Comparison of ENCODE assay signal across 9 mouse cellular contexts in genomic region chr4:139082790-139083564, GRCm38 (mm10). TPM values are rescaled to one million over a fixed set of nuclear protein-coding genes. Genes with fewer than 3 reads are reported as not detected.
DNase-seq lines count a peak whose midpoint lies in the region; ATAC-seq and TF ChIP-seq lines count a peak whose summit lies in the region.
"Had no signal": no experiment of that assay in that cellular context is flagged by ENCODE, and none has a peak within 500 bp of the region (broad histone marks: within the 10 kb centered on the region; RNA-seq: fewer than 3 reads in every experiment).

No protein-coding gene starts in this region.

- no peak for TF ChIP-seq CTCF in gastrocnemius, adult 2 months (IDR thresholded peaks at IDR 0.05)

- 29% methylated on average over 12 of the region's 12 CpGs for WGBS in kidney, embryonic 14.5 days
- WGBS in hindbrain, embryonic 15.5 days: 15% methylated on average over 12 of the region's 12 CpGs
- 19% methylated on average over 12 of the region's 12 CpGs for WGBS in neural tube, embryonic 15.5 days

- no peaks in the 10 kb centered on the region for H3K27me3 ChIP-seq in kidney, embryonic 14.5 days (ENCODE audit: control insufficient read depth, insufficient read depth, low read length)
- no peaks in the 10 kb centered on the region for H3K27me3 ChIP-seq in hindbrain, embryonic 15.5 days
- H3K27me3 ChIP-seq in neural tube, embryonic 15.5 days (replicated peaks): peaks cover 6% of the 10 kb centered on the region; the same call in 1 of the 2 replicates

- H3K4me2 ChIP-seq in kidney, embryonic 14.5 days (replicated peaks; ENCODE audit: low read depth, low read length): peak overlapping the region; percentile 17; the same call in 1 of the 2 replicates
- peak overlapping the region; percentile 48 for H3K4me2 ChIP-seq in hindbrain, embryonic 15.5 days
- peak overlapping the region; percentile 37 for H3K4me2 ChIP-seq in neural tube, embryonic 15.5 days
- H3K4me2 ChIP-seq: liver, embryonic 15.5 days had no signal

- DNase-seq in kidney, adult 9 months: no peak
- DNase-seq in right cerebral cortex, postnatal 4 days: peak; percentile 88
- no peak for DNase-seq in right cerebral cortex, postnatal 25 days
- DNase-seq in gastrocnemius, adult 2 months: no peak
- no peak for DNase-seq in urinary bladder, postnatal 14 days (ENCODE audit: low spot score)

- H3K4me1 ChIP-seq in kidney, embryonic 14.5 days (ENCODE audit: control insufficient read depth, insufficient read depth, low read length): peaks cover 15% of the 10 kb centered on the region
- peaks cover 30% of the 10 kb centered on the region for H3K4me1 ChIP-seq in hindbrain, embryonic 15.5 days (replicated peaks)
- H3K4me1 ChIP-seq in neural tube, embryonic 15.5 days: peaks cover 28% of the 10 kb centered on the region
- H3K4me1 ChIP-seq: liver, embryonic 15.5 days had no signal

- H3K27ac ChIP-seq in kidney, embryonic 14.5 days (ENCODE audit: low read depth, low read length): no peak overlapping the region
- H3K27ac ChIP-seq in hindbrain, embryonic 15.5 days (replicated peaks): no peak overlapping the region; the same call in 1 of the 2 replicates
- no peak overlapping the region; the same call in 1 of the 2 replicates for H3K27ac ChIP-seq in neural tube, embryonic 15.5 days (replicated peaks)
- H3K27ac ChIP-seq in gastrocnemius, adult 2 months: no peak overlapping the region
- H3K27ac ChIP-seq: liver, embryonic 15.5 days had no signal

- intact Hi-C loops in gastrocnemius, adult 2 months (cut with DNase I): no loop called here

- no peaks in the 10 kb centered on the region for H3K9me3 ChIP-seq in kidney, embryonic 14.5 days (ENCODE audit: control insufficient read depth, low read length)
- H3K9me3 ChIP-seq in hindbrain, embryonic 15.5 days: no peaks in the 10 kb centered on the region
- no peaks in the 10 kb centered on the region for H3K9me3 ChIP-seq in neural tube, embryonic 15.5 days (replicated peaks)
- H3K9me3 ChIP-seq: liver, embryonic 15.5 days had no signal

- H3K36me3 ChIP-seq in kidney, embryonic 14.5 days (ENCODE audit: control insufficient read depth, insufficient read depth, low read length): no peaks in the 10 kb centered on the region
- H3K36me3 ChIP-seq in hindbrain, embryonic 15.5 days: no peaks in the 10 kb centered on the region
- no peaks in the 10 kb centered on the region for H3K36me3 ChIP-seq in neural tube, embryonic 15.5 days
- H3K36me3 ChIP-seq: liver, embryonic 15.5 days had no signal

- peak; percentile 24 for ATAC-seq in kidney, embryonic 14.5 days (ENCODE audit: low FRiP score, low TSS enrichment)
- ATAC-seq in hindbrain, embryonic 15.5 days (ENCODE audit: low FRiP score, low read depth): peak; percentile 73; the same call in 1 of the 2 replicates
- ATAC-seq in neural tube, embryonic 15.5 days (ENCODE audit: low FRiP score): peak; percentile 58

- no peak overlapping the region for H3K4me3 ChIP-seq in kidney, embryonic 14.5 days (ENCODE audit: low read length)
- H3K4me3 ChIP-seq in hindbrain, embryonic 15.5 days: no peak overlapping the region
- no peak overlapping the region for H3K4me3 ChIP-seq in neural tube, embryonic 15.5 days (replicated peaks)
- H3K4me3 ChIP-seq in gastrocnemius, adult 2 months: no peak overlapping the region
- H3K4me3 ChIP-seq: liver, embryonic 15.5 days had no signal

- no peak overlapping the region for H3K9ac ChIP-seq in kidney, embryonic 14.5 days (ENCODE audit: low read depth, low read length)
- H3K9ac ChIP-seq in hindbrain, embryonic 15.5 days: 0 out of 2 replicates have a peak overlapping the region, but pooled peaks have one; percentile 13
- H3K9ac ChIP-seq in neural tube, embryonic 15.5 days (replicated peaks): peak overlapping the region; percentile 28; the same call in 1 of the 2 replicates
- H3K9ac ChIP-seq: liver, embryonic 15.5 days had no signal

RNA-seq across cellular contexts. Expression of gene Htr6, which starts 7.6 kb away (rescaled TPM):
- 0.10 and 0.12 TPM in 2 replicates for polyA plus RNA-seq in kidney, embryonic 14.5 days (2014; fragmentation: Nextera tagmentation; extraction: Ambion mirVana)
- 0.43 and 0.83 TPM in 2 replicates for polyA plus RNA-seq in hindbrain, embryonic 15.5 days (2015; fragmentation: Nextera tagmentation; extraction: Ambion mirVana)
- 0.80 and 1.0 TPM in 2 replicates for polyA plus RNA-seq in neural tube, embryonic 15.5 days (2015; fragmentation: Nextera tagmentation; extraction: Ambion mirVana)
- total RNA-seq in gastrocnemius, adult 2 months (2021): not detected
- polyA plus RNA-seq: liver, embryonic 15.5 days had no signal

RNA-seq across cellular contexts. Expression of gene Nbl1, which starts 9.8 kb away (rescaled TPM):
- polyA plus RNA-seq in kidney, embryonic 14.5 days (2014; fragmentation: Nextera tagmentation; extraction: Ambion mirVana): 15.5 and 22.3 TPM in 2 replicates
- 53.9 and 55.2 TPM in 2 replicates for polyA plus RNA-seq in hindbrain, embryonic 15.5 days (2015; fragmentation: Nextera tagmentation; extraction: Ambion mirVana)
- 47.9 and 51.2 TPM in 2 replicates for polyA plus RNA-seq in neural tube, embryonic 15.5 days (2015; fragmentation: Nextera tagmentation; extraction: Ambion mirVana)
- 10 to 100 TPM; 19.9 to 40.8 TPM for total RNA-seq in gastrocnemius, adult 2 months (2021)

RNA-seq across cellular contexts. Expression of gene Minos1, which starts 47.9 kb away (rescaled TPM):
- polyA plus RNA-seq in kidney, embryonic 14.5 days (2014; fragmentation: Nextera tagmentation; extraction: Ambion mirVana): 509 and 677 TPM in 2 replicates
- 351 and 416 TPM in 2 replicates for polyA plus RNA-seq in hindbrain, embryonic 15.5 days (2015; fragmentation: Nextera tagmentation; extraction: Ambion mirVana)
- polyA plus RNA-seq in neural tube, embryonic 15.5 days (2015; fragmentation: Nextera tagmentation; extraction: Ambion mirVana): 440 and 466 TPM in 2 replicates
- 100 to 1,000 TPM; 304 to 430 TPM for total RNA-seq in gastrocnemius, adult 2 months (2021)
